Mouse (Mus musculus): ENCODE data around the gene B3gntl1. TPM values are rescaled to one million over a fixed set of nuclear protein-coding genes. Genes with fewer than 3 reads are reported as not detected.

The B3gntl1 gene
- total RNA-seq (2023) = 5.3 and 9.1 TPM in 2 replicates

GRCm38 (mm10) chr11:121672990-121673572 lies at the start of gene B3gntl1:
Gene B3gntl1, minus strand, starts transcription at chr11:121673153.

DNA sequence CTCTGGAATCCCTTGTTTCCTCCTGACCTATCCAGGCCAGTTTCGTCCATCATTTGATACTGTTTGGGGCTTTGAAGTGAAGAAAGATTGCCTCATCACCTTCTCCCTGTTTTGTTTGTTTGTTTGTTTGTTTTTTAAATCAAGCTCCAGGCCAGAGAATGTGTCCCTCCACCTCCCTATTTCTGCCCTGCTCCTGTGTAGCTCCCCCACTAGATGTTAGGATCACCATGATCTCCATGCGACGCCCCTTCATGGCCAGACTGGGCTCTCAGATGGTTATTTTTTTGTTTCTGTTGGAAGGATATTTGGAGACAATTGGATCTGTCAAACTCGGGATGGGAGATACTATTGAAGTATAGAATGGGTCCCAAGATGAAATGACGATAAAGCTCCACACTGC lies 28.3 kb upstream of the B3gntl1 start, which contains the start of gene Metrnl:
Gene Metrnl (plus strand): TSS at position 301 of the 400 bp plus-strand sequence.

Other genes starting within 250 kb of the B3gntl1 start
- gene Fn3k, start 238.2 kb downstream of the B3gntl1 start, total RNA-seq (2023) = 0.52 TPM in 1 of 2 replicates, not detected in the other
- 18.7 and 21.4 TPM in 2 replicates for gene Tbcd, start 221.2 kb downstream of the B3gntl1 start, total RNA-seq (2023)
- not detected in 2 replicates for gene Zfp750, start 153.8 kb downstream of the B3gntl1 start, total RNA-seq (2023)
- gene Metrnl, start 28.4 kb upstream of the B3gntl1 start, total RNA-seq (2023) = 100 and 112 TPM in 2 replicates
- 0.13 TPM in 1 of 2 replicates, not detected in the other for gene Ptchd3, start 157.1 kb upstream of the B3gntl1 start, total RNA-seq (2023)